Mouse (Mus musculus): ENCODE measurements around the gene Hao1.

Hao1 gene

DNA sequence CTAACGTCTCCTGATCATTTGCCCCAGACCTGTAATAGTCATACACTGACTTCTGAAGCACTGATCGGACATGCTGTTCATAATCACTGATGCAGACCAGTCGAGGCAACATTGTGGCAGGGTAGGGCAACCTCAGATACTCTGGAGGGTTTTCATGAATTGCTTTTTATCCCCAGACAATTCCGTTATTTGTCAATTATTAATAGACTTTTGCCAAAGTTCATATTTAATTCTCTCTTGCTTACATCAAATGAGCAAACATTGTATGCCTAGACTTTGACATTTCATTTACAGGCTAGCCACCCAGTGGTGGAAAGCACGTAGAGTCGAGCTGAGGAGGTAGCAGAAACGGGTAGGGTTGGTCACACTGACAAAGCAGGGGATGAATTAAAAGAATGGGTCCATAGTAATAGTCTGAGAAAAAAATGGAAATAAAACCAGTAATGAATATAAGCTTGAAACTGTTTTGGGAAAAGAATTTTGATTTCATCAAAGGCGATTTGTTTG, at the start of gene Hao1:
Gene Hao1 (minus strand): TSS at position 148 of the 507 bp plus-strand sequence.
- no peak for DNase-seq (ENCODE audit: low spot score in 2 of 2)

- DNase-seq (ENCODE audit: low spot score in 2 of 2), result no peak
Observed at GRCm38 (mm10) chr2:134591081-134591694, 37.0 kb upstream of the Hao1 start.

DNA sequence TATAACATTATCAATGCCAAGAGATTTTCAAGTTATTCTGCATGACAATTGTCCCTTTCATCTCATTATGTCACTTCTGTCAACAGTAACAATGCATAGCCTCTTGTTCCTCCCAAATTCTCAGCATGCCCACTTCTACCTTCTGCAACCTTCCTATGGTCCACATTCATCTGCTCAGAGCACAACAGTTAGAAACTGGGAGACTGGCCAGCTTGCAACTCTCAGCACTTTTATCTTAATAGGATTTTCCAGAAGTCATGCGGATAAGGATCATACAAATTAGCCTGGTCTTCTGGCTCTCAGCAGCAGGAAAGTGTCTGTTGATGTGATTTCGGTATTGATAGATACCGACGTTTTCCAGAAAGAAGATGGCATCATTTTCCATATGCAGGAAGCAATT, 31.1 kb upstream of the Hao1 start:
- no peak for DNase-seq (ENCODE audit: low spot score in 2 of 2)

DNA sequence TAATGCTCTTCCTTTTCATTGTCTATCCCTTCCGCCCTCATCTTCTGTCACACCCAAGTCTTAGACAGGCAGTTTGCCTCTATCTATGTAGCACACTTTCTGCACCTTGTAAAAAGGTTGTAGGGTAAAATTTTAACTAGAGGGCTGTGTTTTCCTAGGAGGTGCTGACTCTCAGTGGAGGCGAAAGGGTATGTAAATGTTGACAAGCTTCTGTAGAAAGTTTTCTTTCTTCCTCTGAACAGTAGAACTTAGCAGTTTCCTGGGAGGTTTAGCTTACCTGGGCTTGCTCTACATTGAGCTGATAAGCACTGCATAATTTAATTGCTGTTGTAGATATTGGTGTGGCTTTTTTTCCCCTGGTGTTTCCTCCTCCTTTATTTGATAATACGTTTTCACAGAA, 5.3 kb upstream of the Hao1 start:
- no peak for DNase-seq (ENCODE audit: low spot score in 2 of 2)

DNA sequence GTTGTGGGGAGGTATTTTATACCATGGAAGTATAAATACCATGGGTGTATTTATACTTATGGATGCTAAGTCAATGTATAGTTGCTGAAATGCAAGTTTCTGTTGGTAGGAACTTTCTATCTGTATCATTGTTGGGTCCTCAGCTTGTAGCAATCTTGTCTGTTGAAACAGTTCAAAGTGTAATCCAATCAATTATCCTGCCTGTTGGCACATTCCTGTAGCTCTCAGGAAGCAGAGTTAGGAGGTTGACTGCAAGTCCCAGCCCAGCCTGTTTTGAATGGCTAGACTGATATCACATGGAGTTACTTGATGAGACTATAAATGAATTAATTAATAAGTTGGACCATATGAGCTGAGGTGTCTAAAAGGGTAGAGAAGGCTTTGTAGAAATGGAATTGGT, 1.8 kb downstream of the Hao1 start:
- no peak for DNase-seq (ENCODE audit: low spot score in 2 of 2)

- no peak for DNase-seq (ENCODE audit: low spot score in 2 of 2)
Observed at GRCm38 (mm10) chr2:134549770-134550169, 4.4 kb downstream of the Hao1 start.

- DNase-seq (ENCODE audit: low spot score in 2 of 2), result no peak
Observed at GRCm38 (mm10) chr2:134545116-134545515, 9.1 kb downstream of the Hao1 start.

GRCm38 (mm10) chr2:134544321-134545065, 9.7 kb downstream of the Hao1 start:
- no peak for DNase-seq (ENCODE audit: low spot score in 2 of 2)

DNA sequence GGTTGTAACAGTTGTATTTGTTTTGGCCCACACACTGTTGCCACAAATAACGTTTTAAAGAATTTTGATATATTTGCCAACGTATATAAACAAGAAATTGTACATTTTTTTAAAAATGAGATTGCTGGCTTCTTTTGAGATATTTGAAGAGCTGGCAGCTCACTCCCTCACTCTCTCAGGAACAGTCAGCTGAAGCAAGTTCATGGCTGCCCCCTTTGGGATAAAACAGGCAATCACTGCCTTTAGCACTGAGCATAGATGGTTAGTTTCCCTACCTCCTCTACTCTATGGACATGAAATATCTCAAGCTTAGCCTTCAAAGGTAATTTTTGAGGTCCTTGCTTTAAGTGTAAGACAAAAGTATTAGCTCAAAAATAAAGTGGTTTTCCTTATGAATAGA, 10.7 kb downstream of the Hao1 start:
- no peak for DNase-seq (ENCODE audit: low spot score in 2 of 2)

DNA sequence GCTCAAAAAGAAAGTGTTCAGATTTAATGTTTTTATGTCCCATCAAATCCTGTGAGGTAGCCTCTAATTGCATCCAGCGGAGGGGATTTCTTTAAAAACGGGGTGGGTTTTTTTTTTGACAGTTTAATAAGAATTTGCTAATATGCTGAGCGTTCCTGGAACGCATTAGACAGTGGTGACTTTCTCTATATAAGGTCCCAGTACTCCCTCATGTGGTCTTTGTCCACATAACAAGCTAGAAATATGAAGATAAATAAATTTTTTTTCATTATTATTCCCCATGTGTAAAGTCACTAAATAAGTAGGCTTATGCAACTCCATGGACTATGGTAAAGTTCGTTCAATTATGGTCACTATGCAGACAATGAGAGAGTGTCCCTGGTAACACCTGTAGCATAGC, 13.1 kb downstream of the Hao1 start:
- DNase-seq (ENCODE audit: low spot score in 2 of 2), result no peak

GRCm38 (mm10) chr2:134538451-134538850, 15.7 kb downstream of the Hao1 start:
- no peak for DNase-seq (ENCODE audit: low spot score in 2 of 2)

DNA sequence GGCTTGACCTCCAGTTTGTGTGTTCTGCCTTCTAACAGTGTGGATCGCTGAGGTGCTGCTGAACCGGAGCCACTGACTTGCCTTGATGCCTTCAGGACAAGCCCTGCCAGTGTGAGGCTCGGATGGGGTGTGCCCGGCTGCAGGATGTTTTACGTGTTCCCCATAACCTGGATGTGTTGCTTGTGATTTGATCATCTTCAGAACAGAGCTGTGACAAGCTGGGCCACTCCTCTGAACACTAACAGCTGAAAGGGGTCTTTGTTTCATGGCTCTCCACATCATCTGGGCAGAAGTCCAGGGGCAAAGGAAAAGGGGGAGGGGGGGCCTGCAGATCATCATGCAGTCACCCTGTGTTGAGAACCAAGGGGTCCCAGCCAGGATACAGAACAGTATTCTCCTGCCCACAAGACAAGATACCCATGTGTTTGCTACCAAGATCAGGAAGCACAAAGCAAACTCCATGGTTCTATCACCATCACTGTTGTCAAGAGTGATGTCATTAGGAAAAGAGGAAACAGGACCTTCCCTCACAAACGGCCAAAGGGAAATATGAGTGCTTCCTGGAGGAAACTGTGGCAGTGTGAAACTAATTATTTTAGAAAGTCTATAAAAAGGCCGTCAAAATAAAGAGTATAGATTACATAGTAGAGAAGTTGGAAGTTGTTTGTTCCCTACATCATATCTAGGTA, 25.9 kb downstream of the Hao1 start:
- no peak for DNase-seq (ENCODE audit: low spot score in 2 of 2)

- no peak for DNase-seq (ENCODE audit: low spot score in 2 of 2)
Observed at GRCm38 (mm10) chr2:134527419-134528114, 26.6 kb downstream of the Hao1 start.

- DNase-seq (ENCODE audit: low spot score in 2 of 2), result no peak
Observed at GRCm38 (mm10) chr2:134518042-134518441, 36.1 kb downstream of the Hao1 start.

DNA sequence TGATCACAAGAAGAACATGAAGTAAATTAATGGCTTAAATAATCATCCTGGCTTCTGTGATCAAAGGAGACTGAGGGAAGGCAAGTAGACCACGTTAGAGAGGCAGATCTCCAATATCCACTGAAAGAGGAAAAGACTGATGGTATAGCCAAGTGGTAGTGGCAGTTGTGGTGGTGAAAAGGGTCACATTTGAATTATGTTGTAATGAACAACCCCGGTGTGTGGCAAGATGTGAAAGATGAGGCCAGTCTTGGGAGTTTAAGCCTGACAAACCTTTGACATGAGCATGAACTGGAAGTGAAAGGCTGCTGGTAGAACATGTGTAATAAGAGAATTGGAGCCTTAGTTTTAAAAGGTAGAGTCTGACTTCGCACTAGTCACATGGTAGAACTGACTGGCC, 54.4 kb downstream of the Hao1 start:
- no peak for DNase-seq (ENCODE audit: low spot score in 2 of 2)

DNA sequence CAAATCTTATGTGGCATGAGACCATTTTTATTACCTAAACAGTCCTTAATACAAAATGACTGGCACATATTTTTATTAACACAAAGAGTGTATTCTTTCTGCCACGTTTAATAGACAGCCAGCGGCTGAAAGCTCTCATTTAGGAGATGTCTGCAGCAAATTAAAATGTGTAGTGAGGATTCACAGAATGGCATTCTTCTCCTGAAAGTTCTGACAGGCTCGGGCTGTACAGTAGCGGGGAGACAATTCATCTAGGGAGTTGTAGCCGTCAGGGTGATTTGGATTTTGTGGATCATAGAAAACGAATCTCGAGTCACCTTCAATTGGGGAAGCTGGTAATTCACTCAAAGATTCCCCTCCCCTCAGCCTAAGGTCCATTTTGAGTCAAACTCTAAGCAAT, 55.7 kb downstream of the Hao1 start:
- DNase-seq (ENCODE audit: low spot score in 2 of 2), result no peak

GRCm38 (mm10) chr2:134488671-134489070, 65.5 kb downstream of the Hao1 start:
- DNase-seq (ENCODE audit: low spot score in 2 of 2), result no peak

- DNase-seq (ENCODE audit: low spot score in 2 of 2), result no peak
Observed at GRCm38 (mm10) chr2:134486055-134486834, 67.9 kb downstream of the Hao1 start.

DNA sequence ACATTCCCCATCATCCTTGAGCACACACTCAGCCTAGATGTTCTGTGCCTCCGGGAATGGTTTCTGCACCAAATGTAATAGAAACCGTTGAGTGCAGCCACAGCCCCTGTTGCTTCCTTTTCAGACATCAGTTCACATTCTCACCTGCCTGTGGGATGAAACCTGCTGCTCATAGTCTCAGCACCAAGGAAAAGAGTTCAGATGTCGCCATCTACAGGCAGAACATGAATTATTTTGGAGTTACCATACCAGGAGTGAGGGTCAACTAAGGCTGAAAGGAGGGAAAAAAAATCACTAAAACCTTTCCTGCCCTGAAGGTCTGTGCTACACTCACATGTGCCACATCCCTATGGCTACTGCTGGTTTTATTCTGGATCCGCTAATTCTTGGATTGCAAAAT, 71.5 kb downstream of the Hao1 start:
- no peak for DNase-seq (ENCODE audit: low spot score in 2 of 2)

GRCm38 (mm10) chr2:134481759-134482158, 72.4 kb downstream of the Hao1 start:
- peak; percentile 24 to 70 for DNase-seq (ENCODE audit: low spot score in 2 of 2)

DNA sequence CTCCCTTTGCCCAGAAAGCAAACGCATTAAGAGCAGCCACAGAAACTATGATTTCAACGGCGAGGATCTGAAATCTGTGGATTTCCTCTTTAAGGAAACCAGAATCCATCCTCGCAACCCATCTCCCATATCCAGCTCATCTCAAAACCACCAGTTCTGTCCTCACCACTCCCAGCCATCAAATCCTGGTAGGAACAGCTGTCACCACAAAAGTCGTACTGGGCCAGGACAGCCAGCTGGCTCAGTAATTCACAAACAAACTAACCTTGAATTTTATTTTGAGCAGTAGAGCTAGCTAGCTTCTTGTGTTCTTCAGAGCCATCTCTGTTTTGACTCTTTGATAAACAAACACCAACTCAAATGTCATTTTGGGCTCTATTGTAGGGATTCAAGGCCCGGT, 73.0 kb downstream of the Hao1 start:
- DNase-seq (ENCODE audit: low spot score in 2 of 2), result no peak
